Mouse (Mus musculus) G1E (cell line): Measurements from ENCODE around the gene Fancd2. TPM values are rescaled to one million over a fixed set of nuclear protein-coding genes. Genes with fewer than 3 reads are reported as not detected.

Source experiments
- ATAC-seq: 2 replicates; pipeline ENCODE4 v1.8.0; 2016; ENCODE audit warnings: mild to moderate bottlenecking; ENCODE audit not compliant: insufficient number of reproducible peaks, poor library complexity, low FRiP score, severe bottlenecking; ENCODE audit errors: extremely low read depth
- DNase-seq: peaks from one replicate; pipeline ENCODE4 v3.0.0; 2012; ENCODE audit warnings: low spot score
- H3K27me3 ChIP-seq: 2 replicates; pipeline ENCODE4 v1.6.1; 2012; ENCODE audit warnings: mild to moderate bottlenecking, low read length, inconsistent platforms; ENCODE audit not compliant: insufficient read depth
- H3K36me3 ChIP-seq: replicated peaks from 2 replicates; pipeline ENCODE3; 2012; ENCODE audit warnings: mild to moderate bottlenecking, inconsistent platforms
- H3K4me1 ChIP-seq: 2 replicates; pipeline ENCODE4 v1.6.1; 2012; ENCODE audit warnings: low read depth, low read length, inconsistent platforms, mixed read lengths; ENCODE audit not compliant: insufficient read depth
- H3K4me3 ChIP-seq: 2 replicates; pipeline ENCODE4 v1.5.1; 2012; ENCODE audit warnings: low read depth, mild to moderate bottlenecking, inconsistent platforms, low read length, moderate library complexity, mixed read lengths
- H3K9me3 ChIP-seq: replicated peaks from 2 replicates; pipeline ENCODE4 v1.6.1; 2012; ENCODE audit warnings: inconsistent platforms
- CTCF ChIP-seq: IDR thresholded peaks from 2 replicates; pipeline ENCODE4 v1.5.1; 2012; ENCODE audit warnings: low read depth, low read length, inconsistent platforms, mixed read lengths
- GATA1 ChIP-seq: IDR thresholded peaks from 2 replicates; pipeline ENCODE4 v1.6.1; 2012; ENCODE audit warnings: borderline replicate concordance, low read length, inconsistent platforms, mixed read lengths
- GATA2 ChIP-seq: IDR thresholded peaks from 2 replicates; pipeline ENCODE4 v1.6.1; 2012; ENCODE audit warnings: low read depth, low read length, inconsistent platforms, borderline replicate concordance
- POLR2AphosphoS5 ChIP-seq: IDR thresholded peaks from 2 replicates; pipeline ENCODE4 v1.6.1; 2012; ENCODE audit warnings: low read depth, low read length, inconsistent platforms; ENCODE audit not compliant: insufficient replicate concordance
- TAL1 ChIP-seq: conservative IDR thresholded peaks from 2 replicates; pipeline ENCODE4 v1.6.1; 2012; ENCODE audit warnings: low read depth, low read length, inconsistent platforms, mixed read lengths
- polyA plus RNA-seq: library from polyadenylated mRNA; stranded (reverse); fragments of >175 nt; gene quantifications from 2 replicates; pipeline ENCODE4 v1.2.3, GENCODE M21; 2012
- total RNA-seq, 2 experiments: library from RNA; stranded (forward) in 1 of 2; stranded (reverse) in 1 of 2; fragments of 200-1000 nt in 1 of 2; fragments of >200 nt in 1 of 2; fragmentation: Nextera tagmentation in 1 of 2; gene quantifications; 2 replicates each; pipeline ENCODE4 v1.2.3; 2014 to 2017

Fancd2 gene
- total and polyA plus RNA-seq, 3 experiments = 2.2 to 83.5 (median 41.1) TPM

GRCm38 (mm10) chr6:113559736-113560135, 28.3 kb downstream of the Fancd2 start:
- no peak overlapping the region for H3K4me3 ChIP-seq
- TF ChIP-seq GATA1 (no peak), TAL1 (no peak), GATA2 (no peak), CTCF (no peak), POLR2AphosphoS5 (no peak)
- no peaks in the 10 kb centered on the region for H3K9me3 ChIP-seq
- ATAC-seq (no peak), DNase-seq (no peak)
- H3K36me3 ChIP-seq = peaks cover 91% of the 10 kb centered on the region
- H3K27me3 ChIP-seq = no peaks in the 10 kb centered on the region
- H3K4me1 ChIP-seq = peaks cover 11% of the 10 kb centered on the region

GRCm38 (mm10) chr6:113564557-113564956, 33.1 kb downstream of the Fancd2 start:
- DNase-seq (no peak), ATAC-seq (no peak)
- Histone ChIP-seq H3K27me3 (no peaks in the 10 kb centered on the region), H3K36me3 (peaks cover 99% of the 10 kb centered on the region), H3K4me1 (peaks cover 3% of the 10 kb centered on the region; the same call in 1 of the 2 replicates), H3K4me3 (no peak overlapping the region), H3K9me3 (no peaks in the 10 kb centered on the region)
- TF ChIP-seq CTCF (no peak), GATA1 (no peak), TAL1 (no peak), GATA2 (no peak), POLR2AphosphoS5 (no peak)

- Histone ChIP-seq H3K36me3 (peaks cover 86% of the 10 kb centered on the region), H3K9me3 (no peaks in the 10 kb centered on the region), H3K27me3 (no peaks in the 10 kb centered on the region), H3K4me3 (no peak overlapping the region), H3K4me1 (no peaks in the 10 kb centered on the region)
- ATAC-seq (no peak), DNase-seq (no peak)
- TF ChIP-seq TAL1 (no peak), POLR2AphosphoS5 (no peak), GATA2 (no peak), GATA1 (no peak), CTCF (no peak)
Measured at GRCm38 (mm10) chr6:113576044-113576443, 44.6 kb downstream of the Fancd2 start.

- no peaks in the 10 kb centered on the region for H3K27me3 ChIP-seq
- TF ChIP-seq POLR2AphosphoS5 (no peak), GATA1 (no peak), GATA2 (no peak), TAL1 (no peak), CTCF (no peak)
- no peak overlapping the region for H3K4me3 ChIP-seq
- peaks cover 88% of the 10 kb centered on the region for H3K36me3 ChIP-seq
- H3K4me1 ChIP-seq = no peaks in the 10 kb centered on the region
- ATAC-seq = no peak
- H3K9me3 ChIP-seq = no peaks in the 10 kb centered on the region
- no peak for DNase-seq
Measured at GRCm38 (mm10) chr6:113579306-113579705, 47.8 kb downstream of the Fancd2 start.

GRCm38 (mm10) chr6:113583023-113583422, 51.5 kb downstream of the Fancd2 start:
- Histone ChIP-seq H3K27me3 (no peaks in the 10 kb centered on the region), H3K9me3 (no peaks in the 10 kb centered on the region), H3K4me1 (no peaks in the 10 kb centered on the region), H3K36me3 (peaks cover 92% of the 10 kb centered on the region), H3K4me3 (no peak overlapping the region)
- TF ChIP-seq TAL1 = no peak
- no peak for TF ChIP-seq GATA1
- TF ChIP-seq GATA2 = no peak
- ATAC-seq = no peak
- no peak for DNase-seq

- no peaks in the 10 kb centered on the region for H3K9me3 ChIP-seq
- ATAC-seq (no peak), DNase-seq (no peak)
- no peak overlapping the region for H3K4me3 ChIP-seq
- peaks cover 91% of the 10 kb centered on the region for H3K36me3 ChIP-seq
- H3K27me3 ChIP-seq = no peaks in the 10 kb centered on the region
- H3K4me1 ChIP-seq = no peaks in the 10 kb centered on the region
- TF ChIP-seq TAL1 (no peak), POLR2AphosphoS5 (no peak), GATA1 (no peak), CTCF (no peak), GATA2 (no peak)
Measured at GRCm38 (mm10) chr6:113585065-113585464, 53.6 kb downstream of the Fancd2 start.
